Mouse (Mus musculus) heart, postnatal 0 days (tissue): ENCODE results near the gene Tmem40. TPM values are rescaled to one million over a fixed set of nuclear protein-coding genes. Genes with fewer than 3 reads are reported as not detected.
A peak's percentile ranks its signal among the peaks of the same experiment; 100 is the strongest.

Experiments used
- ATAC-seq: fragments of 200-750 bp; cut with Nextera tagmentation; 2 replicates; pipeline ENCODE4 v1.8.0; 2017; ENCODE audit warnings: low read depth, moderate number of reproducible peaks, moderate library complexity; ENCODE audit not compliant: insufficient read depth
- DNase-seq: peaks from one replicate; pipeline ENCODE4 v3.0.0-alpha.2; 2016; ENCODE audit warnings: low spot score
- H3K27ac ChIP-seq: fragments of 300-500 bp; sonication (generic); 2 replicates; pipeline ENCODE4 v1.5.1; 2014; ENCODE audit warnings: low read depth, mild to moderate bottlenecking
- H3K27me3 ChIP-seq: fragments of 300-500 bp; sonication (generic); 2 replicates; pipeline ENCODE4 v1.6.1; 2014; ENCODE audit warnings: low read length, mixed read lengths; ENCODE audit not compliant: control insufficient read depth, insufficient read depth
- H3K36me3 ChIP-seq: fragments of 300-500 bp; sonication (generic); replicated peaks from 2 replicates; pipeline ENCODE4 v1.6.1; 2014; ENCODE audit warnings: low read length, mixed read lengths; ENCODE audit not compliant: control insufficient read depth, insufficient read depth
- H3K4me1 ChIP-seq: fragments of 300-500 bp; sonication (generic); 2 replicates; pipeline ENCODE4 v1.6.1; 2014; ENCODE audit warnings: antibody characterized with exemption; ENCODE audit not compliant: control insufficient read depth, insufficient read depth
- H3K4me2 ChIP-seq: fragments of 300-500 bp; sonication (generic); 2 replicates; pipeline ENCODE4 v1.6.1; 2014; ENCODE audit warnings: low read depth, mild to moderate bottlenecking, low read length, moderate library complexity
- H3K4me3 ChIP-seq: fragments of 300-500 bp; sonication (generic); 2 replicates; pipeline ENCODE4 v1.5.1; 2014; ENCODE audit warnings: low read depth, low read length
- H3K9ac ChIP-seq: fragments of 300-500 bp; sonication (generic); replicated peaks from 2 replicates; pipeline ENCODE4 v1.6.1; 2014; ENCODE audit warnings: low read depth, low read length, mixed read lengths
- H3K9me3 ChIP-seq: fragments of 300-500 bp; sonication (generic); replicated peaks from 2 replicates; pipeline ENCODE4 v1.6.1; 2016; ENCODE audit warnings: low read length; ENCODE audit not compliant: control insufficient read depth
- CTCF ChIP-seq: IDR thresholded peaks from 2 replicates; pipeline ENCODE4 v1.5.1; 2016; ENCODE audit warnings: antibody characterized with exemption, control low read depth, low read depth
- EP300 ChIP-seq: IDR thresholded peaks from 2 replicates; pipeline ENCODE4 v1.6.1; 2016; ENCODE audit warnings: antibody characterized with exemption, low read depth
- WGBS: fragments of 180-500 bp; shearing (Covaris S2); extraction: QIAGEN DNeasy Blood & Tissue Kit; methylation state at CpG from one replicate; pipeline ENCODE4 v1.1.7; 2014; 5-methylcytosine and 5-hydroxymethylcytosine counted together
- polyA plus RNA-seq: library from polyadenylated mRNA; unstranded; fragments of >200 nt; fragmentation: Nextera tagmentation; extraction: Ambion mirVana; gene quantifications from 2 replicates; pipeline ENCODE4 v1.2.1, GENCODE M21; 2015
- total RNA-seq: library from RNA; depleted of rRNA; stranded (reverse); fragments of >200 nt; gene quantifications from 2 replicates; pipeline ENCODE4 v1.2.3, GENCODE M21; 2014; ENCODE audit warnings: low replicate concordance

Tmem40 gene
- total and polyA plus RNA-seq, 2 experiments from 2014 or later, result 0.26 to 2.3 TPM

- H3K9ac ChIP-seq, result peak overlapping the region; percentile 16; the same call in 1 of the 2 replicates
- peak overlapping the region; percentile 82 for H3K27ac ChIP-seq
- DNase-seq (peak; percentile 88), ATAC-seq (peak; percentile 95)
- H3K4me3 ChIP-seq, result peak overlapping the region; percentile 4; the same call in 1 of the 2 replicates
- H3K36me3 ChIP-seq, result no peaks in the 10 kb centered on the region
- no peaks in the 10 kb centered on the region for H3K9me3 ChIP-seq
- peaks cover 17% of the 10 kb centered on the region for H3K4me1 ChIP-seq
- H3K4me2 ChIP-seq, result peak overlapping the region; percentile 47
- no peaks in the 10 kb centered on the region for H3K27me3 ChIP-seq
- TF ChIP-seq EP300 (peak; percentile 71; the same call in 1 of the 2 replicates), CTCF (peak; percentile 20; the same call in 1 of the 2 replicates)
- 3% methylated on average over 7 of the region's 7 CpGs for WGBS
Observed at GRCm38 (mm10) chr6:115764179-115764578, 2.0 kb upstream of the Tmem40 start.

GRCm38 (mm10) chr6:115760982-115761381, 1.2 kb downstream of the Tmem40 start:
- ATAC-seq, result no peak
- no peak for DNase-seq
- Histone ChIP-seq H3K4me1 (peaks cover 17% of the 10 kb centered on the region), H3K27me3 (no peaks in the 10 kb centered on the region), H3K9ac (no peak overlapping the region), H3K4me2 (no peak overlapping the region), H3K9me3 (no peaks in the 10 kb centered on the region), H3K36me3 (no peaks in the 10 kb centered on the region), H3K4me3 (no peak overlapping the region), H3K27ac (no peak overlapping the region)
- TF ChIP-seq CTCF (no peak), EP300 (no peak)
- WGBS, result 37% methylated on average over 4 of the region's 4 CpGs

- DNase-seq, result no peak
- WGBS, result 96% methylated on average over 4 of the region's 4 CpGs
- H3K4me3 ChIP-seq, result no peak overlapping the region
- no peak overlapping the region for H3K27ac ChIP-seq
- ATAC-seq, result no peak
- TF ChIP-seq EP300 (no peak), CTCF (no peak)
- no peaks in the 10 kb centered on the region for H3K36me3 ChIP-seq
- no peaks in the 10 kb centered on the region for H3K27me3 ChIP-seq
- H3K9ac ChIP-seq, result no peak overlapping the region
- H3K9me3 ChIP-seq, result no peaks in the 10 kb centered on the region
- peaks cover 17% of the 10 kb centered on the region for H3K4me1 ChIP-seq
- no peak overlapping the region for H3K4me2 ChIP-seq
Observed at GRCm38 (mm10) chr6:115760137-115760536, 2.1 kb downstream of the Tmem40 start.

GRCm38 (mm10) chr6:115759461-115759860, 2.7 kb downstream of the Tmem40 start:
- no peak for TF ChIP-seq EP300
- no peak for TF ChIP-seq CTCF
- Histone ChIP-seq H3K4me1 (peaks cover 11% of the 10 kb centered on the region), H3K4me3 (no peak overlapping the region), H3K27ac (no peak overlapping the region), H3K9me3 (no peaks in the 10 kb centered on the region), H3K36me3 (no peaks in the 10 kb centered on the region), H3K9ac (no peak overlapping the region), H3K4me2 (no peak overlapping the region), H3K27me3 (no peaks in the 10 kb centered on the region)
- DNase-seq (no peak), ATAC-seq (no peak)
- WGBS, result 48% methylated on average over 5 of the region's 5 CpGs

GRCm38 (mm10) chr6:115758981-115759435, 3.2 kb downstream of the Tmem40 start:
- Histone ChIP-seq H3K27me3 (no peaks in the 10 kb centered on the region), H3K9ac (no peak overlapping the region), H3K27ac (no peak overlapping the region), H3K36me3 (no peaks in the 10 kb centered on the region), H3K4me2 (no peak overlapping the region), H3K4me3 (no peak overlapping the region), H3K4me1 (peaks cover 9% of the 10 kb centered on the region), H3K9me3 (no peaks in the 10 kb centered on the region)
- 0 out of 2 replicates have a peak, but pooled peaks have one; percentile 14 for ATAC-seq
- WGBS, result 41% methylated on average over 9 of the region's 9 CpGs
- DNase-seq, result no peak
- TF ChIP-seq CTCF (no peak), EP300 (no peak)

- H3K27ac ChIP-seq, result no peak overlapping the region
- no peaks in the 10 kb centered on the region for H3K9me3 ChIP-seq
- H3K36me3 ChIP-seq, result no peaks in the 10 kb centered on the region
- no peaks in the 10 kb centered on the region for H3K27me3 ChIP-seq
- TF ChIP-seq CTCF (no peak), EP300 (no peak)
- WGBS, result 21% methylated on average over 7 of the region's 7 CpGs
- no peaks in the 10 kb centered on the region; the same call in none of the 2 replicates for H3K4me1 ChIP-seq
- H3K4me3 ChIP-seq, result no peak overlapping the region
- no peak overlapping the region for H3K9ac ChIP-seq
- ATAC-seq (no peak), DNase-seq (no peak)
- no peak overlapping the region for H3K4me2 ChIP-seq
Observed at GRCm38 (mm10) chr6:115755536-115755935, 6.7 kb downstream of the Tmem40 start.
